19 mouse cellular contexts compared by ENCODE assay signal in genomic region chr6:118162457-118163082, GRCm38 (mm10). TPM values are rescaled to one million over a fixed set of nuclear protein-coding genes. Genes with fewer than 3 reads are reported as not detected.
DNase-seq lines count a peak whose midpoint lies in the region; ATAC-seq and TF ChIP-seq lines count a peak whose summit lies in the region.
"Had no signal": no experiment of that assay in that cellular context is flagged by ENCODE, and none has a peak within 500 bp of the region (broad histone marks: within the 10 kb centered on the region; RNA-seq: fewer than 3 reads in every experiment).

No protein-coding gene starts in this region.

- H3K9ac ChIP-seq in lung, postnatal 0 days (replicated peaks; ENCODE audit: low read depth), result no peak overlapping the region
- H3K9ac ChIP-seq: forebrain, embryonic 15.5 days; heart, embryonic 13.5 days; hindbrain, embryonic 15.5 days had no signal

- TF ChIP-seq POLR2A in kidney, adult 2 months (IDR thresholded peaks at IDR 0.05; ENCODE audit: low read depth, low read length), result no peak

- H3K4me3 ChIP-seq in kidney, adult 2 months (ENCODE audit: insufficient read depth, low read depth, low read length), result no peak overlapping the region
- H3K4me3 ChIP-seq in brown adipose tissue, adult 24 weeks (ENCODE audit: insufficient read depth, low read depth, low read length), result no peak overlapping the region
- H3K4me3 ChIP-seq in lung, postnatal 0 days (ENCODE audit: low read depth, low read length), result no peak overlapping the region
- H3K4me3 ChIP-seq: embryonic facial prominence, embryonic 10.5 days; forebrain, embryonic 10.5 days; forebrain, embryonic 15.5 days; heart, embryonic 13.5 days; hindbrain, embryonic 15.5 days had no signal

- no peak overlapping the region for H3K27ac ChIP-seq in kidney, adult 2 months (ENCODE audit: insufficient read depth, low read depth, low read length)
- H3K27ac ChIP-seq in brown adipose tissue, adult 24 weeks (replicated peaks; ENCODE audit: low read depth, low read length), result peak overlapping the region; percentile 65; the same call in 1 of the 2 replicates
- H3K27ac ChIP-seq in lung, postnatal 0 days (ENCODE audit: low read length), result peak overlapping the region; percentile 68
- H3K27ac ChIP-seq: embryonic facial prominence, embryonic 10.5 days; forebrain, embryonic 10.5 days; forebrain, embryonic 15.5 days; heart, embryonic 13.5 days; hindbrain, embryonic 15.5 days had no signal

- H3K4me2 ChIP-seq in lung, postnatal 0 days (replicated peaks; ENCODE audit: low read depth, low read length), result peak overlapping the region; percentile 12; the same call in 1 of the 2 replicates
- H3K4me2 ChIP-seq: forebrain, embryonic 15.5 days; heart, embryonic 13.5 days; hindbrain, embryonic 15.5 days had no signal

- peak; percentile 14 for DNase-seq in kidney, adult 2 months
- DNase-seq in kidney, postnatal 4 days, result no peak
- peak; percentile 65 for DNase-seq in adipocyte (ENCODE audit: low spot score)
- peak; percentile 85 for DNase-seq in lung, postnatal 0 days (ENCODE audit: low spot score)
- no peak for DNase-seq in left cerebral cortex, adult 18-20 months (ENCODE audit: low spot score in 2 of 2)
- no peak for DNase-seq in cerebellum, postnatal 10 days
- no peak for DNase-seq in gastrocnemius, postnatal 14 days
- DNase-seq: adrenal gland, postnatal 14 days; cerebellum, adult 18-20 months; cerebellum, adult 9-11 months; gastrocnemius, postnatal 10 days; heart, postnatal 36 days had no signal

- peak; percentile 91 for TF ChIP-seq EP300 in lung, postnatal 0 days (IDR thresholded peaks at IDR 0.05)

- no peaks in the 10 kb centered on the region for H3K36me3 ChIP-seq in kidney, adult 2 months (ENCODE audit: control insufficient read depth, insufficient read depth, low read length)
- no peaks in the 10 kb centered on the region for H3K36me3 ChIP-seq in lung, postnatal 0 days (ENCODE audit: insufficient read depth, low read length)
- H3K36me3 ChIP-seq: embryonic facial prominence, embryonic 10.5 days; forebrain, embryonic 10.5 days; forebrain, embryonic 15.5 days; G1E; heart, embryonic 13.5 days; hindbrain, embryonic 15.5 days had no signal

- H3K9me3 ChIP-seq in lung, postnatal 0 days (ENCODE audit: low read length), result no peaks in the 10 kb centered on the region
- H3K9me3 ChIP-seq: embryonic facial prominence, embryonic 10.5 days; forebrain, embryonic 10.5 days; forebrain, embryonic 15.5 days; G1E; heart, embryonic 13.5 days; hindbrain, embryonic 15.5 days had no signal

- H3K4me1 ChIP-seq in kidney, adult 2 months (ENCODE audit: control insufficient read depth, insufficient read depth, low read length), result no peaks in the 10 kb centered on the region
- no peaks in the 10 kb centered on the region for H3K4me1 ChIP-seq in brown adipose tissue, adult 24 weeks (ENCODE audit: control insufficient read depth, insufficient read depth, insufficient read length, low read length)
- H3K4me1 ChIP-seq in lung, postnatal 0 days (ENCODE audit: insufficient read depth, low read depth, low read length), result no peaks in the 10 kb centered on the region; the same call in 1 of the 2 replicates
- H3K4me1 ChIP-seq: embryonic facial prominence, embryonic 10.5 days; forebrain, embryonic 10.5 days; forebrain, embryonic 15.5 days; heart, embryonic 13.5 days; hindbrain, embryonic 15.5 days had no signal

- no peaks in the 10 kb centered on the region for H3K27me3 ChIP-seq in kidney, adult 2 months (replicated peaks; ENCODE audit: control insufficient read depth, insufficient read depth, low read length)
- H3K27me3 ChIP-seq in lung, postnatal 0 days (replicated peaks; ENCODE audit: insufficient read depth, low read length), result no peaks in the 10 kb centered on the region
- H3K27me3 ChIP-seq: forebrain, embryonic 15.5 days; hindbrain, embryonic 15.5 days had no signal

- WGBS in kidney, adult 2 months, result 84% methylated on average over 12 of the region's 12 CpGs
- 53% methylated on average over 12 of the region's 12 CpGs for WGBS in lung, postnatal 0 days

- ATAC-seq in lung, postnatal 0 days, result peak; percentile 93
- ATAC-seq: forebrain, embryonic 15.5 days had no signal

- intact Hi-C loops in gastrocnemius, postnatal 14 days (cut with DNase I; ENCODE audit: low total_unique reads), result no loop called here

- no peak for TF ChIP-seq CTCF in kidney, adult 2 months (conservative IDR thresholded peaks at IDR 0.05; ENCODE audit: insufficient read depth, insufficient read length, low read depth, low read length)
- no peak for TF ChIP-seq CTCF in lung, postnatal 0 days (IDR thresholded peaks at IDR 0.05)

RNA-seq across cellular contexts. Expression of gene Csgalnact2, which starts 23.6 kb away (rescaled TPM):
- polyA plus RNA-seq in kidney, adult 2 months (2012; rRNA removed), result 3.4 and 4.7 TPM in 2 replicates
- 8.4 and 12.5 TPM in 2 replicates for polyA plus RNA-seq in brown adipose tissue, adult 24 weeks (2012; ENCODE audit: insufficient read depth, insufficient read length, missing spikeins)
- polyA plus RNA-seq in lung, postnatal 0 days (2015; fragmentation: Nextera tagmentation; extraction: Ambion mirVana), result 35.2 and 36.6 TPM in 2 replicates
- 10 to 100 TPM; 11.0 to 11.6 TPM for total RNA-seq in left cerebral cortex, adult 18-20 months (2021)
- 10 to 100 TPM; 21.4 to 22.1 TPM for total RNA-seq in gastrocnemius, postnatal 14 days (2021)

RNA-seq across cellular contexts. Expression of gene Ret, which starts 34.9 kb away (rescaled TPM):
- 0.57 and 0.95 TPM in 2 replicates for polyA plus RNA-seq in kidney, adult 2 months (2012; rRNA removed)
- 0.59 and 1.8 TPM in 2 replicates for polyA plus RNA-seq in brown adipose tissue, adult 24 weeks (2012; ENCODE audit: insufficient read depth, insufficient read length, missing spikeins)
- polyA plus RNA-seq in lung, postnatal 0 days (2015; fragmentation: Nextera tagmentation; extraction: Ambion mirVana), result 0.98 and 1.3 TPM in 2 replicates
- total RNA-seq in left cerebral cortex, adult 18-20 months (2021), result 1 to 10 TPM; 2.9 to 3.6 TPM
- total RNA-seq in gastrocnemius, postnatal 14 days (2021), result 10 to 100 TPM in 1 of 2 experiments, 1 to 10 TPM in 1; 8.5 to 16.1 TPM
- polyA plus RNA-seq: G1E had no signal

Comparison
In these comparisons a context has a peak if more than half of its experiments do, and no peak if none do; other contexts are left out.
1. DNase-seq: peak in kidney, adult 2 months (single experiment), adipocyte (single experiment) and lung, postnatal 0 days (single experiment); none in kidney, postnatal 4 days (0 of 2), left cerebral cortex, adult 18-20 months (0 of 2), cerebellum, postnatal 10 days (0 of 2) and gastrocnemius, postnatal 14 days (single experiment).